Mouse (Mus musculus) mouse embryonic stem cell (cell line): Measurements from ENCODE around the gene Dcst2.

Experiments used
- in situ Hi-C, 2 experiments: fragments of 300-500 bp; cut with MboI; formaldehyde crosslinking; loops; 1 replicate in 1 of 2; 3 replicates in 1 of 2; pipeline ENCODE4 v1.14.3; 2019 to 2020; ENCODE audit warnings: low sequenced_read_pairs in 2 of 2, low pct_unique_long_range_greater_than_20kb in 1 of 2, mixed read lengths in 1 of 2; ENCODE audit not compliant: unreplicated experiment in 1 of 2

The Dcst2 gene

GRCm38 (mm10) chr3:89419981-89420380, 58.2 kb downstream of the Dcst2 start:
- in situ Hi-C loops = no loop called here

DNA sequence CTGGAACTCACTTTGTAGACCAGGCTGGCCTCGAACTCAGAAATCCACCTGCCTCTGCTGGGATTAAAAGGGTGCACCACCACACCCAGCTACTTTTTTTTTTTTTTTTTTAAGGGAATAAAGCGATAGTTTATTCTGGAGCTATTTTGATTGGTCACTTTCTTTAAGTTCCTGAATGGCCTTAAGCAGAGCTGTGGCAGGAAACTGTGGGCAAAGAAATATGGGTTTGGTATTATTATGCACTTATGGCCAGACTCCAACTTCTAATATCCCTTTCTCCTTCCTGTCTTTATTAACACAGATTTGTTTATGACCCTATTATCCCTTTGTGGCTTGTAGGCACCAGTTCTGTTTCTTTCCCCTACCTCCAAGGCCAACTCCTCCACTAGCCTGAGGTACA, 58.6 kb downstream of the Dcst2 start:
- in situ Hi-C loops = no loop called here

DNA sequence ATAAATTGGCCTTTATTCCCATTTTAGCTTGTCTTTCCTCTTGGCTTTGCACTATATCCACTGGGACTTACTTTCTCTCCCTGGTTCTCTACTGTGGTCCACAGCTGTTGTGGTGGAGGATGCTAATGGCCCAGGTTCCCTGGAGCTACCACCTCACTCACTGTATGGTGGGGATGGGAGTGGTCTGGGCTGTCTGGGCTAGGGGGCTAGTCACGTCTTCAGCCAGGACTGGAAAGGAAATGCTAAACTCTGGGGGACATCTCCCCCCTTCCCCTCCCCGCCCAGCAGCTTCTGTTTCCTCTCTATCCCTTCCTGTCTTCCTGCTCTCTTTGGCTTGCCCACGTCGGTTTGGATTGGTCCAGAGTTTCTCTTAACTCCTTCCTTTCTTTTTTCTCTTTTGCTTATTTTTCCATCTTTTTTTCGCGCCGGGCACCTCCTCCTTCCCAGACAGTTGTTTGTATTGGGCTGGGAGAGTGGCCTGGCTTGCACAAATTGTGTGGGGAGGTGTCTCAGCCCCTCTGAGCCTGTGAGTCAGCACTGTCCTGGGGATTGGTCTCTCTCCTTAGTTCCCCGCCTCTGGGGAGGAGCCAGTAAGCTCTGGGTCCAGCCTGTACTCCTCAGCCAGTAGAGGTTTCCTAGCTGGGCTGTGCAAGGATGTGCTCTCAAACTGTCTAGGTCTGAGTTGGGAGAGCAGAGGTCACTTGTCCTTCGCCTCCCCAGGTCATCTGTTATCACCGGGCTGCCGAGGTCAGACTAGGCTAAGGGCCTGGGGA, 59.4 kb downstream of the Dcst2 start:
- in situ Hi-C loops = no loop called here

DNA sequence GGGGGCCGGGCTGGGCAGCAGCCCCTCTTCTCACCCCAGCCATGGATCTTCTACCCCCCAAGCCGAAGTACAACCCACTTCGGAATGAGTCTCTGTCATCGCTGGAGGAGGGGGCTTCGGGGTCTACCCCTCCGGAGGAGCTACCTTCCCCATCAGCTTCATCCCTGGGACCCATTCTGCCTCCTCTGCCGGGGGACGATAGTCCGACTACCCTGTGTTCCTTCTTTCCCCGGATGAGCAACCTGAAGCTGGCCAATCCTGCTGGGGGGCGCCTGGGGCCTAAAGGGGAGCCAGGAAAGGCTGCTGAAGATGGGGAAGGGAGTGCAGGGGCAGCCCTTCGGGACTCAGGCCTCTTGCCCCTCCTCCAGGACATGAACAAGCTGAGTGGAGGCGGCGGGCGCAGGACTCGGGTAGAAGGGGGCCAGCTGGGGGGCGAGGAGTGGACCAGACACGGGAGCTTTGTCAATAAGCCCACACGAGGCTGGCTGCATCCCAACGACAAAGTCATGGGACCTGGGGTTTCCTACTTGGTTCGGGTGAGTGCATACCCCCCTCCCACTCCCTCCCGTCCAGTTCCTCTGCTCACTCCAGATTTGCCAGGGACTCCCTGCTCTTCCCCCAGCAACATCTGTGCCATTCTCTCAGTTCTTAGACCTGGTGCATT, 60.2 kb downstream of the Dcst2 start:
- in situ Hi-C loops = no loop called here

DNA sequence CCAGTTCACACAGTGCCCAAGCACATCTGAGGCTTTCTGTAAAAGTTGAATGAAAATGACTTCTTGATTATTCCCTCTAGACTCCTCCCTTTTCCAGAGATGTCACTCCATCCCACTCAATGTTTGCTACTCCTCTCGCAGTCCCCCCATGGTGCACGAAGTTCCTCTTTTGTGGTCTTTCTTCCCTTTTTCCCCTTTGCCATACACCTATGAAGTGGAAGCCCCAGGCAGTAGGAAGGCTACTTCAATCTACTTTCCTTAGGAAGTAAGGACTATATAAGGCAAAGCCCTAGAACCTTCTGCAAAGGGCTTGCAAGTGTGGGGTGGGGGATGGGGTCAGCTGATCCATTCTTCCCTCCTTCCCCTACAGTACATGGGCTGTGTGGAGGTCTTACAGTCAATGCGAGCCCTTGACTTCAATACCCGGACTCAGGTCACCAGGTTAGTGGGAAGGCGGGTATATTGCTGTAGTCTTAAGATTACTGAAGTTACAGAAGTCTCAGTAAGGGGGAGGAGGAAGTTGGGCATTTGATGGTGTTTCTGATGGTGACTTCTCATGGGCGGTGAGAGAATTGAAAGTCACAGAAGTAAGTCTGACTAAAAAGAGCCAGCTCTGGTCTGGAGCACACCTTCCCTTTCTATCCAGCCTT, 60.9 kb downstream of the Dcst2 start:
- in situ Hi-C loops = no loop called here

DNA sequence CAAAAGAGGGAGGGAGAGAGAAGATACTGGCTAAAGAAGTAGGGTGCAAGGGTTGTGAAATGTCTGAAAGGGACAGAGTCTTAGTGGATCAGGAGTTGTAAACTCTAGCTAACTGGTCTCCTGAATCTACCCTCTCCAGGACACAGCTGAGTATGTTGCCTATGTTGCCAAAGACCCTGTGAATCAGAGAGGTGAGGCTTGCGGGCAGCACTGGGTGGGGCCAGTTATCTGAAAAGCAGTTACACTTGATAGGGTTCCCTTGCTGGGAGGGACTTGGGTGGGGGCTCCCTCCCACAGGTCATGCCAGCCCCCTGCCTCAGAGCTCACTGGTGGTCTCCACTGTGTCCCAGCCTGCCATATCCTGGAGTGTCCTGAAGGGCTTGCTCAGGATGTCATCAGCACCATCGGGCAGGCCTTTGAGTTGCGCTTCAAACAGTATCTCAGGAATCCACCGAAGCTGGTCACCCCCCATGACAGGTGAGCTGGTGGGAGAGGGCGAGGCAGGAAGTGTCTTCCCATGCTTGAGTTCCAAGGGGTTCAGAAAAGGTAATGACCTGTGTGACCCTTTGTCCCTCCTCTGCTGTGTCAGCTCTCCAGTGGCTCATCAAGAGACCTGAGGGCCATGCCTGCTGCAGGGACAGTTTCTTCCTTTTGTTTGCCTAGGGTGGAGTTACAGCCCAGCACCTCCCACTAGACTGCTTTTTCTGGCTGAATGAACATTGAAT, 62.8 kb downstream of the Dcst2 start:
- in situ Hi-C loops = no loop called here

GRCm38 (mm10) chr3:89425141-89425525, 63.4 kb downstream of the Dcst2 start:
- in situ Hi-C loops = no loop called here

DNA sequence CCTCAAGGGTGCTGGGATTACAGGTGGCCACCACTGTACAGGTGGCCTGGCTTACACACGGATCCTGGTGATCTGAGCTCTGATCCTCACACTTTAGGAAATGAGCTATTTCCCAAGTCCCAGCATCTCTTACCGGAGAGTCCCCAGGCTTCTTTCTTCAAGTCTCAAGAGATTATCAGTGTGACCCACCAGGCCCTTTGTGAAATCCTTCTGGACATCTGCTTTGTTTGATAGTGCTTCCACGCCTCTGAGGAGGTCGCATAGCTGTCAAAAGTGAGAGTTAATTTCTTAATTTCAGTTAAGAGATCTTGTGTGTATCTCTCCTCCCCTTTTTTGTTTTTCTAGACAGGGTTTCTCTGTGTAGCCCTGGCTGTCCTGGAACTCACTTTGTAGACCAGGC, 64.1 kb downstream of the Dcst2 start:
- in situ Hi-C loops = no loop called here
